ENCODE assay signal across 8 mouse cellular contexts in genomic region chr19:40499141-40499540, GRCm38 (mm10). TPM values are rescaled to one million over a fixed set of nuclear protein-coding genes. Genes with fewer than 3 reads are reported as not detected.
A peak's percentile ranks its signal among the peaks of the same experiment; 100 is the strongest.
DNase-seq lines count a peak whose midpoint lies in the region; ATAC-seq and TF ChIP-seq lines count a peak whose summit lies in the region.

No protein-coding gene starts in this region.

- H3K27me3 ChIP-seq in forebrain, embryonic 14.5 days (replicated peaks; ENCODE audit: control insufficient read depth, insufficient read depth, low read length), result no peaks in the 10 kb centered on the region
- H3K27me3 ChIP-seq in forebrain, embryonic 10.5 days (ENCODE audit: poor library complexity, severe bottlenecking), result no peaks in the 10 kb centered on the region
- no peaks in the 10 kb centered on the region for H3K27me3 ChIP-seq in lung, embryonic 14.5 days (ENCODE audit: insufficient read depth, low read length)
- H3K27me3 ChIP-seq in liver, postnatal 0 days (ENCODE audit: insufficient read depth, low read length), result no peaks in the 10 kb centered on the region

- no peaks in the 10 kb centered on the region for H3K9me3 ChIP-seq in forebrain, embryonic 14.5 days (replicated peaks; ENCODE audit: control insufficient read depth, low read length)
- no peaks in the 10 kb centered on the region for H3K9me3 ChIP-seq in forebrain, embryonic 10.5 days
- H3K9me3 ChIP-seq in lung, embryonic 14.5 days (ENCODE audit: low read depth, low read length), result no peaks in the 10 kb centered on the region
- no peaks in the 10 kb centered on the region for H3K9me3 ChIP-seq in liver, postnatal 0 days (ENCODE audit: low read length)

- WGBS in forebrain, embryonic 14.5 days, result 74% methylated on average over 8 of the region's 8 CpGs
- WGBS in forebrain, embryonic 10.5 days, result 90% methylated on average over 8 of the region's 8 CpGs
- WGBS in lung, embryonic 14.5 days, result 49% methylated on average over 8 of the region's 8 CpGs
- WGBS in liver, postnatal 0 days (ENCODE audit: insufficient replicate concordance), result 67% methylated on average over 8 of the region's 8 CpGs

- H3K4me1 ChIP-seq in forebrain, embryonic 14.5 days (ENCODE audit: control insufficient read depth, insufficient read depth, low read length), result no peaks in the 10 kb centered on the region
- H3K4me1 ChIP-seq in forebrain, embryonic 10.5 days, result peaks cover 15% of the 10 kb centered on the region
- H3K4me1 ChIP-seq in lung, embryonic 14.5 days (ENCODE audit: insufficient read depth), result no peaks in the 10 kb centered on the region
- peaks cover 35% of the 10 kb centered on the region for H3K4me1 ChIP-seq in liver, postnatal 0 days (ENCODE audit: insufficient read depth)

- no peak overlapping the region for H3K4me3 ChIP-seq in forebrain, embryonic 14.5 days (ENCODE audit: low read depth, low read length)
- H3K4me3 ChIP-seq in forebrain, embryonic 10.5 days, result no peak overlapping the region
- H3K4me3 ChIP-seq in lung, embryonic 14.5 days (ENCODE audit: low read depth, low read length), result no peak overlapping the region
- no peak overlapping the region for H3K4me3 ChIP-seq in liver, postnatal 0 days (ENCODE audit: low read depth, low read length)

- no peak overlapping the region for H3K27ac ChIP-seq in forebrain, embryonic 14.5 days (ENCODE audit: low read depth, low read length)
- H3K27ac ChIP-seq in forebrain, embryonic 10.5 days, result no peak overlapping the region
- H3K27ac ChIP-seq in lung, embryonic 14.5 days (ENCODE audit: low read depth), result no peak overlapping the region
- H3K27ac ChIP-seq in liver, postnatal 0 days (ENCODE audit: low read depth), result peak overlapping the region; percentile 87

- no peak for TF ChIP-seq EP300 in liver, postnatal 0 days (IDR thresholded peaks at IDR 0.05; ENCODE audit: low read depth)

- TF ChIP-seq CTCF in lung, embryonic 14.5 days (IDR thresholded peaks at IDR 0.05; ENCODE audit: low read depth), result no peak
- no peak for TF ChIP-seq CTCF in liver, postnatal 0 days (IDR thresholded peaks at IDR 0.05; ENCODE audit: low read depth)

- H3K4me2 ChIP-seq in forebrain, embryonic 14.5 days (ENCODE audit: low read length), result no peak overlapping the region
- H3K4me2 ChIP-seq in lung, embryonic 14.5 days, result no peak overlapping the region
- H3K4me2 ChIP-seq in liver, postnatal 0 days (ENCODE audit: low read depth, low read length), result no peak overlapping the region

- no peaks in the 10 kb centered on the region for H3K36me3 ChIP-seq in forebrain, embryonic 14.5 days (ENCODE audit: control insufficient read depth, insufficient read depth, low read length)
- no peaks in the 10 kb centered on the region for H3K36me3 ChIP-seq in forebrain, embryonic 10.5 days (replicated peaks)
- H3K36me3 ChIP-seq in lung, embryonic 14.5 days (ENCODE audit: insufficient read depth), result no peaks in the 10 kb centered on the region
- no peaks in the 10 kb centered on the region for H3K36me3 ChIP-seq in liver, postnatal 0 days (replicated peaks; ENCODE audit: insufficient read depth, low read length)

- ATAC-seq in forebrain, embryonic 14.5 days, result peak; percentile 32; the same call in 1 of the 2 replicates
- ATAC-seq in lung, embryonic 14.5 days (ENCODE audit: insufficient read depth), result 0 out of 2 replicates have a peak, but pooled peaks have one; percentile 6
- ATAC-seq in liver, postnatal 0 days, result no peak

- no peak for DNase-seq in forebrain, embryonic 14.5 days (ENCODE audit: low spot score)
- DNase-seq in forebrain, embryonic 10.5 days (ENCODE audit: extremely low spot score, low spot score), result no peak
- DNase-seq in lung, embryonic 14.5 days, result no peak
- DNase-seq in lung, postnatal 14 days, result no peak
- peak; percentile 72 to 79 for DNase-seq in heart, adult 9 months (ENCODE audit: low spot score in 2 of 2)
- DNase-seq in liver, postnatal 0 days, result no peak
- DNase-seq in c-Kit-positive CD71-positive TER-119-positive erythroid progenitor cells, embryonic 14.5 days (ENCODE audit: low spot score), result no peak
- DNase-seq in spleen, postnatal 4 days (ENCODE audit: low spot score in 2 of 2), result no peak

- no peak overlapping the region for H3K9ac ChIP-seq in forebrain, embryonic 14.5 days (ENCODE audit: low read length)
- H3K9ac ChIP-seq in lung, embryonic 14.5 days, result no peak overlapping the region
- H3K9ac ChIP-seq in liver, postnatal 0 days (replicated peaks), result no peak overlapping the region

RNA-seq across cellular contexts. Expression of gene Sorbs1, which starts 14.4 kb away (rescaled TPM):
- polyA plus RNA-seq in forebrain, embryonic 14.5 days (2014; fragmentation: Nextera tagmentation; extraction: Ambion mirVana), result 61.1 and 83.9 TPM in 2 replicates
- 36.3 and 39.0 TPM in 2 replicates for polyA plus RNA-seq in forebrain, embryonic 10.5 days (2016; fragmentation: Nextera tagmentation; extraction: Ambion mirVana)
- 46.6 and 50.7 TPM in 2 replicates for polyA plus RNA-seq in lung, embryonic 14.5 days (2014; fragmentation: Nextera tagmentation; extraction: Ambion mirVana)
- polyA plus RNA-seq in liver, postnatal 0 days (2015; fragmentation: Nextera tagmentation; extraction: Ambion mirVana), result 28.2 and 30.4 TPM in 2 replicates

Comparison
In these comparisons a context has a peak if more than half of its experiments do, and no peak if none do; other contexts are left out.
1. DNase-seq: peak in heart, adult 9 months (2 of 2); none in forebrain, embryonic 14.5 days (single experiment), forebrain, embryonic 10.5 days (single experiment), lung, embryonic 14.5 days (single experiment), lung, postnatal 14 days (single experiment), liver, postnatal 0 days (single experiment), c-Kit-positive CD71-positive TER-119-positive erythroid progenitor cells, embryonic 14.5 days (single experiment) and spleen, postnatal 4 days (0 of 2).